Mouse (Mus musculus) gastrocnemius, postnatal 4 days (tissue): ENCODE data around the gene Shq1. TPM values are rescaled to one million over a fixed set of nuclear protein-coding genes. Genes with fewer than 3 reads are reported as not detected.

Experiments used
- DNase-seq, 2 experiments: peaks; one replicate each; pipeline ENCODE4 v3.0.0; 2021 to 2022; ENCODE audit warnings: low spot score in 2 of 2, mixed read lengths in 2 of 2
- total RNA-seq, 2 experiments: library from RNA; stranded (reverse); gene quantifications; 2 replicates each; pipeline ENCODE4 v1.2.3; 2021

Shq1 gene
- total RNA-seq, 2 experiments from 2014 or later = 3.6 to 4.7 TPM

- DNase-seq = no peak
Measured at GRCm38 (mm10) chr6:100608429-100608828, 62.5 kb downstream of the Shq1 start.

GRCm38 (mm10) chr6:100606805-100607204 lies 64.2 kb downstream of the Shq1 start:
- DNase-seq = no peak

GRCm38 (mm10) chr6:100603702-100604101 lies 67.3 kb downstream of the Shq1 start:
- peak in 1 of 2 experiments; percentile 17 for DNase-seq

- DNase-seq = no peak
Measured at GRCm38 (mm10) chr6:100601634-100602033, 69.3 kb downstream of the Shq1 start.

GRCm38 (mm10) chr6:100593857-100594256 lies 77.1 kb downstream of the Shq1 start:
- no peak for DNase-seq

- no peak for DNase-seq
Measured at GRCm38 (mm10) chr6:100592991-100593390, 78.0 kb downstream of the Shq1 start.

GRCm38 (mm10) chr6:100590602-100591001 lies 80.4 kb downstream of the Shq1 start:
- no peak for DNase-seq

- DNase-seq = no peak
Measured at GRCm38 (mm10) chr6:100588876-100589275, 82.1 kb downstream of the Shq1 start.

- DNase-seq = no peak
Measured at GRCm38 (mm10) chr6:100586758-100587157, 84.2 kb downstream of the Shq1 start.

- DNase-seq = no peak
Measured at GRCm38 (mm10) chr6:100581951-100582350, 89.0 kb downstream of the Shq1 start.

- no peak for DNase-seq
Measured at GRCm38 (mm10) chr6:100581056-100581455, 89.9 kb downstream of the Shq1 start.

GRCm38 (mm10) chr6:100577590-100577989 lies 93.4 kb downstream of the Shq1 start:
- no peak for DNase-seq

GRCm38 (mm10) chr6:100576171-100576570 lies 94.8 kb downstream of the Shq1 start:
- DNase-seq = no peak

GRCm38 (mm10) chr6:100566774-100567173 lies 104.2 kb downstream of the Shq1 start:
- no peak for DNase-seq

- no peak for DNase-seq
Measured at GRCm38 (mm10) chr6:100564516-100564915, 106.4 kb downstream of the Shq1 start.

- peak in 1 of 2 experiments; percentile 65 for DNase-seq
Measured at GRCm38 (mm10) chr6:100563552-100564341, 107.2 kb downstream of the Shq1 start.

- peak in 1 of 2 experiments; percentile 33 for DNase-seq
Measured at GRCm38 (mm10) chr6:100562719-100563551, 108.0 kb downstream of the Shq1 start.

GRCm38 (mm10) chr6:100558057-100558456 lies 112.9 kb downstream of the Shq1 start:
- no peak for DNase-seq

GRCm38 (mm10) chr6:100542154-100542997 lies 128.6 kb downstream of the Shq1 start:
- no peak for DNase-seq

- no peak for DNase-seq
Measured at GRCm38 (mm10) chr6:100539698-100540097, 131.3 kb downstream of the Shq1 start.

GRCm38 (mm10) chr6:100538570-100538969 lies 132.4 kb downstream of the Shq1 start:
- DNase-seq = no peak
